Mouse (Mus musculus): ENCODE results near the gene Gm47841. TPM values are rescaled to one million over a fixed set of nuclear protein-coding genes. Genes with fewer than 3 reads are reported as not detected.

Gene Gm47841
- polyA plus RNA-seq, 1 experiment, result not detected

DNA sequence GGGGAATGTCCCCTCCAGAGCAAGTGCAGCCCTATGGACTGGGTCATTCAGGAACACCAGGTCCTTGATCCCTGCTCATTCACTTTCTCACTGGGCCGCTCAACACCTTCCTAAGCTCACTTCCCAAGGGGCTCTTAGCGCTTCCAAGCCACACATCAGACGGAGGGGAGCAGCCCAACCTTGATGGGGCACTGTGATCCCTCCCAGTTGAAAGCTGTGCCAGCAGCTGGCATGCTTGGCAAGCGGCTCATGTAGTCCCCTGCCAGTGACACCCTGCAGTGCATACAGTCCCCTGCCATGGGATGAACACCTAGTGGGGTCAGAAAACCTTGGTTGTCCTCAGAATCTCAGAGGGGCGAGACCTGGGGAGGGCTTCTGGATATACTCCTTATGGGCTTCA lies 26.9 kb upstream of the Gm47841 start:
- Histone ChIP-seq H3K27me3 (ENCODE audit: control insufficient read depth, insufficient read depth, low read length) (peaks cover 8% of the 10 kb centered on the region), H3K4me1 (ENCODE audit: control insufficient read depth, insufficient read depth, insufficient read length, low read length) (peaks cover 12% of the 10 kb centered on the region), H3K4me3 (ENCODE audit: low read depth, low read length) (no peak overlapping the region), H3K36me3 (ENCODE audit: control insufficient read depth, insufficient read depth, low read length) (no peaks in the 10 kb centered on the region), H3K27ac (ENCODE audit: insufficient read depth, low read depth, low read length) (no peak overlapping the region)
- TF ChIP-seq CTCF (IDR thresholded peaks at IDR 0.05; ENCODE audit: extremely low read depth, insufficient read length, insufficient replicate concordance, low read depth, low read length) (no peak), POLR2A (IDR thresholded peaks at IDR 0.05; ENCODE audit: low read depth, low read length) (no peak)
- 77% methylated on average over 5 of the region's 5 CpGs for WGBS

DNA sequence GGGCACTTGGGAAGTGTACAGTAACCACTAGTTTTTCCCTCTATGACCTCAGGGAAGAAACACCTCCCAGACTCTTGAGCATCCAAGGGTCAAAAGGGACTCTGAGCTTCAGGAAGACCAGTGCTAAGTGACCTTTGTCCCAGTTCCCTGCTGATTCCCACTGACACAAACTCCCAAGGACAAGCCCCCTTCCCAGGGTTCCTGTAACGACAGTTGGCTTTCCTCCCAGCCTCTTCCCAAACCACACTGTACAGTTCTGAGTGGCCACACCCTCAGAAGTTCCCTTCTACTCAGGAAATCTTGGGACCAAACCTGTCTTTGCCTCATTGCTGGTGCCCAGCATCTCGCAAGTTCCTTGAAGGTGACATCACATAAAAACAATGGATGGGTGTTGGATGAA lies 25.5 kb upstream of the Gm47841 start:
- TF ChIP-seq POLR2A (IDR thresholded peaks at IDR 0.05; ENCODE audit: low read depth, low read length) (no peak), CTCF (IDR thresholded peaks at IDR 0.05; ENCODE audit: extremely low read depth, insufficient read length, insufficient replicate concordance, low read depth, low read length) (no peak)
- peaks cover 3% of the 10 kb centered on the region; the same call in 1 of the 2 replicates for H3K27me3 ChIP-seq (ENCODE audit: control insufficient read depth, insufficient read depth, low read length)
- no peaks in the 10 kb centered on the region for H3K36me3 ChIP-seq (ENCODE audit: control insufficient read depth, insufficient read depth, low read length)
- no peak overlapping the region for H3K27ac ChIP-seq (ENCODE audit: insufficient read depth, low read depth, low read length)
- no peak overlapping the region for H3K4me3 ChIP-seq (ENCODE audit: low read depth, low read length)
- peaks cover 10% of the 10 kb centered on the region for H3K4me1 ChIP-seq (ENCODE audit: control insufficient read depth, insufficient read depth, insufficient read length, low read length)
- 37% methylated on average over 2 of the region's 2 CpGs for WGBS

DNA sequence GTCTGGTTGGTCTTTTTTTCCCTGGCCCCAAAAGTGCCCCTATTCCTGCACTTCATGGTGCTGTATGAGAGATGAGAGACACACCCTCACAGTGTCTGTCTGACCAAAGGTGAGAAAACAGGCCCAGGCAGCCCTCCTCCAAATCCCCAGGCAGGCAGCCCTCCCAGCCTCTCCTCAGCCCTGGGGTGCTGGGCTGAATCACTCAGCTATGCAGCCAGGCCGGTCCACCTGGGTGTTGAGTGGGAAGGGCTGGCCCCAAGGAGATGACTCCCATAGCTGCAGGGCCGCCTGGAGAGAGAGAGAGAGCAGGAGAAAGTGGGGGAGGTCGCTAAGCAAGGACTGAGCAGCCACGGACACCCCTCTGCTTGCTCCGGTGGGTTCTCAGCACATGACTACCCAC lies 23.6 kb upstream of the Gm47841 start:
- peaks cover 2% of the 10 kb centered on the region; the same call in 1 of the 2 replicates for H3K27me3 ChIP-seq (ENCODE audit: control insufficient read depth, insufficient read depth, low read length)
- no peak overlapping the region for H3K4me3 ChIP-seq (ENCODE audit: low read depth, low read length)
- H3K36me3 ChIP-seq (ENCODE audit: control insufficient read depth, insufficient read depth, low read length), result no peaks in the 10 kb centered on the region
- WGBS, result 36% methylated on average over 5 of the region's 5 CpGs
- peaks cover 10% of the 10 kb centered on the region for H3K4me1 ChIP-seq (ENCODE audit: control insufficient read depth, insufficient read depth, insufficient read length, low read length)
- no peak overlapping the region for H3K27ac ChIP-seq (ENCODE audit: insufficient read depth, low read depth, low read length)
- TF ChIP-seq POLR2A (IDR thresholded peaks at IDR 0.05; ENCODE audit: low read depth, low read length) (no peak), CTCF (IDR thresholded peaks at IDR 0.05; ENCODE audit: extremely low read depth, insufficient read length, insufficient replicate concordance, low read depth, low read length) (no peak)

DNA sequence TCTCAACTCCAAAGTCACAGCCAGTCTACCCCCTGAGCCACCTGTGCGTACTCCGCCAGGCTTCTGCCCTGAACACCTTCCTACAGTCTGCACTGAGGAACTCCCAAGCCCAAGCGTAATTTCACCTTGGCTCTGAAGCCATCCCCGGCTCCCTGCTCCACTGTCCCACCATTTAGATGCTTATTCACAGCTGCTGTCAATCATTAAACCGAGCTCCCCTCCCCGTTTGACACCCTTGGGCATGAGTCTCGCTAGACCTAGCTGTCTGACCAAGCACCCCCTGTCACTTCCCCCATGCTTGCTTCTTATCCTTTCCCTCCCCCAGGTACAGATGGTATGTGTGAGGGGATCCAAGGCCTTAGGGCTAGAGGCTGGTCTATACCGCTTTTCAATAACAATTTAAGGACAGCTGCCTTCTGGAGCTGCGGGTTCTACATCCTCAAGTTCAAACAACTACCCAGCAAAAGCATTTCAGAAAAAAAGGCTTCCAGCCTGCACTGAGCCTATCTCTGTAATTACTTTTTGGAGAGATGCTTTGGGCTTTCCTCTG lies 22.5 kb upstream of the Gm47841 start:
- H3K27me3 ChIP-seq (ENCODE audit: control insufficient read depth, insufficient read depth, low read length), result peaks cover 2% of the 10 kb centered on the region; the same call in 1 of the 2 replicates
- WGBS, result 39% methylated on average over 9 of the region's 9 CpGs
- H3K4me1 ChIP-seq (ENCODE audit: control insufficient read depth, insufficient read depth, insufficient read length, low read length), result peaks cover 6% of the 10 kb centered on the region
- no peak for TF ChIP-seq CTCF (IDR thresholded peaks at IDR 0.05; ENCODE audit: extremely low read depth, insufficient read length, insufficient replicate concordance, low read depth, low read length)
- TF ChIP-seq POLR2A (IDR thresholded peaks at IDR 0.05; ENCODE audit: low read depth, low read length), result no peak
- no peaks in the 10 kb centered on the region for H3K36me3 ChIP-seq (ENCODE audit: control insufficient read depth, insufficient read depth, low read length)
- no peak overlapping the region for H3K27ac ChIP-seq (ENCODE audit: insufficient read depth, low read depth, low read length)
- H3K4me3 ChIP-seq (ENCODE audit: low read depth, low read length), result no peak overlapping the region

DNA sequence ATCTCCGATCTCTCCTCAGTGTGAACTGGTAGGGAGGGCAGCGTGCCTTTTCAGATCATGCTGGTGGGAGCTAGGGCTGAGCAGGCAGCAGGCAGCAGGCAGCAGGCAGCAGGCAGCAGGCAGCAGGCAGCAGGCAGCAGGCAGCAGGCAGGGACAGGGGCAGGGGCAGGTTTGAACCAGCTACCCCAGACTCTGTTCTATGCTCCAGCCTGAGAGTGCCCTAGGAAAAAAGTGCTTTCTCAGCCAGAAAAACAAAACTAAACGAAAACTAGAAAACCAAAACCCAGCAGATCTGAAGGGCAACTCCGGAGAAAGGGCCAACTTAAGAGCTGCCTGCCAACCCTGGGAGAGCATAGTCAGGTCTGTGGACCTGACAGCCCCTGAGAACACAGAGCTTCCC lies 21.5 kb upstream of the Gm47841 start:
- TF ChIP-seq POLR2A (IDR thresholded peaks at IDR 0.05; ENCODE audit: low read depth, low read length) (no peak), CTCF (IDR thresholded peaks at IDR 0.05; ENCODE audit: extremely low read depth, insufficient read length, insufficient replicate concordance, low read depth, low read length) (no peak)
- Histone ChIP-seq H3K27ac (ENCODE audit: insufficient read depth, low read depth, low read length) (0 out of 2 replicates have a peak overlapping the region, but pooled peaks have one; percentile 22), H3K4me1 (ENCODE audit: control insufficient read depth, insufficient read depth, insufficient read length, low read length) (peaks cover 6% of the 10 kb centered on the region), H3K36me3 (ENCODE audit: control insufficient read depth, insufficient read depth, low read length) (no peaks in the 10 kb centered on the region), H3K27me3 (ENCODE audit: control insufficient read depth, insufficient read depth, low read length) (peaks cover 2% of the 10 kb centered on the region; the same call in 1 of the 2 replicates), H3K4me3 (ENCODE audit: low read depth, low read length) (no peak overlapping the region)
- WGBS, result 76% methylated on average over 4 of the region's 4 CpGs

DNA sequence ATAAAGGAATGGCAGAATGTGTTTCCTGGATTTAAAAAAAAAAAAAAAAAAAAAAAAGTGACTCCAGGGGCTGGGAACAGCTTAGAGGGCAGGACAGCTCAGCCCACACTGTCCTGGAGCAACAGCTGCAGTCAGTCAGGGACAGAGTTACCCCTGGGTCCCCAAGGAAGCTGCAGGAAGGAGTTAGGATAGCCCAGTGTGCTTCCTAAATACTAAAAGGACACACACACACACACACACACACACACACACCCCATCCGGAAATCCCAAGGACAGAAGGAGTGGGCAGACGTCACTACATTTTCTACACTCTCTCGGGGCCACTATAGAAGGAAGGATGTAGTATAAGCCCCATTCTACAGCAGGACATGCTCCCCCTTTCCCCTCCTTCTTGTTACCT lies 20.8 kb upstream of the Gm47841 start:
- TF ChIP-seq CTCF (IDR thresholded peaks at IDR 0.05; ENCODE audit: extremely low read depth, insufficient read length, insufficient replicate concordance, low read depth, low read length) (no peak), POLR2A (IDR thresholded peaks at IDR 0.05; ENCODE audit: low read depth, low read length) (no peak)
- 62% methylated on average over 3 of the region's 3 CpGs for WGBS
- H3K27ac ChIP-seq (ENCODE audit: insufficient read depth, low read depth, low read length), result 0 out of 2 replicates have a peak overlapping the region, but pooled peaks have one; percentile 22

DNA sequence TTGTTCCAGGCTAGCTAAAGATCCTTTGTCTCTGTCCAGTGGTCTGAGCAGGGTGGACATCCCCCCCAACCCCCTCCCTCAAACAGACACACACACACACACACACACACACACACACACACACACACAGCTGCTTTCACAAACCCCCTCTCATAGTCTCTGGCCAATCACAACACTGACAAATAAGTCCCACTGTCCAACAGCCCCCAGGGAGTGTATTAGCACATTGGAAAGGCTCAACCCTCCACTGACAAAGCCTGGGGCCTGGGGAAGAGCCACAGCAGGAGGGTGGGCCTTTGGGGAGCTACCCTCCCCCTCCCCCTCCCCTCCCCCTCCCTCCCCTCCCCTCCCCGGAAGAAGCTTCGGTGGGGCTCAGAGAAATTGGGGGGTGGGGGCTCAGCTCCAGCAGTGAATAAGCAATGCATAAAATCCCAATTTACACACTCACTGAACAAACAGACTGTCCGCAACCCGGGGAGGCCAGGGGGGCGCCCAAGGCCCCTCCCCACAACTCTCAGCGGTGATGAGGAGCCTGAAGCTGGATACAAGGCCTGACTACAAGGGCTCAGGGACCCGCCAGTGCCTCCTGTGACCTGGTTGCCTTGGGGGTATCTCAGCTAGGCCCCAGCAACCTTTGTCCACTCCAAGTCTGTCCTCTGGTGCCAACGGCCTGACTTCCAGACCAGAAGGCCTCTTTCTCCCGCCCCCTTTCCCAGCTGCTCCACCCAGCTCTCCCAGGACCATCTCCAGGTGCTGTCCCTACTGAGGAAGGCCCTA lies 19.9 kb upstream of the Gm47841 start:
- Histone ChIP-seq H3K4me1 (ENCODE audit: control insufficient read depth, insufficient read depth, insufficient read length, low read length) (peaks cover 6% of the 10 kb centered on the region), H3K27me3 (ENCODE audit: control insufficient read depth, insufficient read depth, low read length) (peaks cover 2% of the 10 kb centered on the region; the same call in 1 of the 2 replicates), H3K4me3 (ENCODE audit: low read depth, low read length) (no peak overlapping the region), H3K36me3 (ENCODE audit: control insufficient read depth, insufficient read depth, low read length) (no peaks in the 10 kb centered on the region), H3K27ac (ENCODE audit: insufficient read depth, low read depth, low read length) (no peak overlapping the region)
- TF ChIP-seq CTCF (IDR thresholded peaks at IDR 0.05; ENCODE audit: extremely low read depth, insufficient read length, insufficient replicate concordance, low read depth, low read length), result no peak
- no peak for TF ChIP-seq POLR2A (IDR thresholded peaks at IDR 0.05; ENCODE audit: low read depth, low read length)
- WGBS, result 55% methylated on average over 7 of the region's 9 CpGs

More for the DNA sequence above, 20.8 kb upstream of the Gm47841 start:
- no peak overlapping the region for H3K4me3 ChIP-seq (ENCODE audit: low read depth, low read length)
- no peaks in the 10 kb centered on the region for H3K36me3 ChIP-seq (ENCODE audit: control insufficient read depth, insufficient read depth, low read length)
- H3K4me1 ChIP-seq (ENCODE audit: control insufficient read depth, insufficient read depth, insufficient read length, low read length), result peaks cover 6% of the 10 kb centered on the region
- peaks cover 2% of the 10 kb centered on the region; the same call in 1 of the 2 replicates for H3K27me3 ChIP-seq (ENCODE audit: control insufficient read depth, insufficient read depth, low read length)

All from small intestine, adult 2 months (tissue).